Mouse (Mus musculus) lung, adult 2 months (tissue): ENCODE measurements around the gene Arid2.

Source experiments
- CTCF ChIP-seq: fragments of 200-500 bp; IDR thresholded peaks from 2 replicates; pipeline ENCODE4 v1.5.1; 2011; ENCODE audit warnings: mild to moderate bottlenecking, low read length, control low read depth; ENCODE audit not compliant: insufficient read depth
- POLR2A ChIP-seq: fragments of 200-500 bp; IDR thresholded peaks from 2 replicates; pipeline ENCODE4 v1.6.1; 2011; ENCODE audit warnings: low read depth, mild to moderate bottlenecking, control low read depth, low read length, borderline replicate concordance; ENCODE audit errors: extremely low read depth

- TF ChIP-seq POLR2A (no peak), CTCF (no peak)
Measured at GRCm38 (mm10) chr15:96274341-96274740, 13.0 kb upstream of the Arid2 start.
